Mouse (Mus musculus) ES-Bruce4 (cell line): ENCODE measurements at regions not wholly inside any gene's neighbourhood (a gene's known extent, or its start where the extent isn't known, plus 50 kb on each side); places are given as distances from the start of the nearest gene placed in this dataset.

Experiments
- CTCF ChIP-seq: IDR thresholded peaks from one replicate; pipeline ENCODE4 v1.8.1; 2011; ENCODE audit warnings: low read depth, low read length
- POLR2A ChIP-seq: IDR thresholded peaks from one replicate; pipeline ENCODE4 v1.8.1; 2011; ENCODE audit warnings: low read length; ENCODE audit not compliant: insufficient read depth

DNA sequence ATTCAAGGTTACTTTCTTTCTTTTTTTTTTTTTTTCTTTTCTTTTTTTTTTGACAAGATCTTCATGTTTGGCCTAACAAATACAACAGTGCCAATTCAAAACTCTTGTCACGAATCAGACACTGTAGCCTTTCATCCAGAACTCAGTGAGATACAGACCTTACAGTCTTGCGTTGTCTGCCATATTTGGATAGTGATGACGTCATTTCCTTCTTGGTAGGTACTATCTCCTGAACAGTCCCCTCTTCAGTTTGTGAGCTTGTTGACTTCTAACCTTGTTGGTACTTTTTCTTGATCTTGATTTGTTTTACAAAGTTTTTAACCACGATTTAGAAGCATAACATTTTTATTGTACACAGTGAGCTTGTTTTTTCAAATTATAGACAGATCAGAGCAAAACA lies 206.4 kb downstream of the Klf5 start:
- TF ChIP-seq POLR2A = no peak
- no peak for TF ChIP-seq CTCF
